Mouse (Mus musculus): ENCODE measurements around the gene Gm15737. TPM values are rescaled to one million over a fixed set of nuclear protein-coding genes. Genes with fewer than 3 reads are reported as not detected.

The Gm15737 gene
- not detected for total RNA-seq (2021)
- long read RNA-seq, experiment 1, result 0 reads
- long read RNA-seq, experiment 2, result 0 reads

DNA sequence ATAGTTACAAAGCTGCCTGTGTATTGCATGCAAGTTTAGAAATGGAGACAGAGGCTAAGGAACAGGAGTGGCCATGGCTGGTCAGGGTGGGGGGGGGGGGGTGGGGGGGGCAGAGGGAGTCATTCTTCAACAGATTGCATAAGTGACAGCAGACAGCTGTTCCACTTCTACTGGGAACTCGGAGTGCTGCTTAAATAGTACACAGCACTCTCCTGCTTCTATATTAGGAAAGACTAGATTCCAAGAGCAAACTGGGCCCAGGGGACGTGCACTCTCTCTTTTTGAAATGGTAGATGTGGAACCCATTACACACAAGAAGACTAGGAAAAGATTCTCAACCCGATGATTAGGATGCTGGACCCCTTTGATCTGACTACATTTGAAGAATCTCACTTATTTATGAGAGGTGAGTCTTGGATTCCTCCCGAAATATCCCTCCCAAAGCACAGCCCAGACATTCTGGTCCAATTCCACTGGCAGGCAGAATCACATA is at the start of gene Gm15737:
Gene Gm15737 (plus strand): TSS at position 269 of the 493 bp plus-strand sequence.
- DNase-seq (ENCODE audit: low spot score in 2 of 2), result peak in 1 of 2 experiments; percentile 33

DNA sequence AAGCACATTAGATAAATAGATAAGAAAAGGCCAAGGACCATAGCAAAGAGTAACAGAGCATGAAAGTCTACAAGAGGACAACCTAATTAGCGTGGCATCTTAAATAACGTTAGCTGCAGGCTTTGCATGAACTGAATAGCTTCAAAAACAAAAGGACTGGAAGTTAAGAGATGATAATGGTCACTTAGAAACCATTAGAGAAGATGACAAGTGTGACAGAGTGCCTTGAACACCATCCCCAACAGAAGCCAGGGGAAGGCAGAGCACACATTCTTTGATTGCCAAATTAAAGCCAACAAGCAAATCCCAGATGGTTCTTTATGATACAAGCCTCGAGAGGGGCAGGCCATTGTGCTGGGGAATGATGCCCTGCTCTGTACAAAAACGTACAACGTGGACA is 47.6 kb upstream of the Gm15737 start:
- no peak for DNase-seq (ENCODE audit: low spot score in 2 of 2)

DNA sequence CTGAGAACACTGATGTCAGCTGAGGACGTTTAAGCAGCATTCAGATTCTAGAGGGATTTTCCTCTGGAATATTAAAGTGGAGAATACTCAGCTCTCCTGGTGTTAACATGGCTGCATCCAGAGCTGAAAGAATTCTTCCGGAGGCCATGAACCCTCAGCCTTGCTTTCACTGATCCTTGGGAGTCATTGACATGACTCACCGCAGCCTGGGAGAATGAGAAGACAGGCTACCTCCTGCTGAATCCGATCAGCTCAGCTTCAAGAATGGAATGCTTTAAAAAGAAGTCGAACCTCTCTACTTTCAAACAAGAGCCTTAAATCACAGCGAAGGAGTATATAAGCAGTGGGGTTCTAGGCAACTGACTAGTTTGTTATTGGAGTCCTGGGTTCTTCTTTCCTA is 47.2 kb upstream of the Gm15737 start:
- no peak for DNase-seq (ENCODE audit: low spot score in 2 of 2)

DNA sequence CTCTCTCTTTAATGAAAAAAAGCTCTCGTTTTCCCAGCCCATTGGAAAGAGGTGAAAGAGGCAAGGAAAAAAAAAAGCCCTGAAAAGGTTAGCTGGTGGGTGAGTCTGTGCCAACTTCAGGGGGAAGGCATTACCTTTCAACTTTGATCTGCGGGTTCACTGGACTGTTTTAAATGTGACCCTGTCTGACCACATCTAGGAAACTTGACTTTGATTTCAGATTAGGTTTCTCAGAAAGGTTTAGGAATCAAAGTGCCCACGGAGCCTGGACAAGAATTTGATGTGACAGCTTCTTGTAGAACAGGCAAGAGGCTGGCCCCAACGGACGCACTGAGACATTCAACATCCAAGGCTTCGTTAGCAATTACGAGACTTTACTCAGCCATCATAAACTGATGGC is 45.2 kb upstream of the Gm15737 start:
- no peak for DNase-seq (ENCODE audit: low spot score in 2 of 2)

DNA sequence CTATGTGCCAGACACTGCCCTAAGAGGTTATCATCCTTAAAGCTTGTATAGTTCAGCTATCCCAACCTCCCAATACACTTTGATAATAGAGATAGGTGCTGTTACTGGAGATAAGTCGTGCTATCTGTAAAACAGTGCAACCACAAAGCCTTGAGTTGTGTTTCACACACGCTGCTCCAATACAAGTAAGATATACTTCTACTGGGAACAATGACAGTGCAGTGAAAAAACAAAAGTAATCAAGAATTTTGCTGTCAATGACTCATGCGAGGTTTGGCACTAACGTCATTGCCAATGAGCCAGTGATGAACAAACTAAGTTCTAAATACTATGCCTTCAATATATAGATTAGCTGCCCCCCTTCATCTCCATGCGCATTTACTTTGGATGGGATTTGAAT is 42.6 kb upstream of the Gm15737 start:
- no peak for DNase-seq (ENCODE audit: low spot score in 2 of 2)

DNA sequence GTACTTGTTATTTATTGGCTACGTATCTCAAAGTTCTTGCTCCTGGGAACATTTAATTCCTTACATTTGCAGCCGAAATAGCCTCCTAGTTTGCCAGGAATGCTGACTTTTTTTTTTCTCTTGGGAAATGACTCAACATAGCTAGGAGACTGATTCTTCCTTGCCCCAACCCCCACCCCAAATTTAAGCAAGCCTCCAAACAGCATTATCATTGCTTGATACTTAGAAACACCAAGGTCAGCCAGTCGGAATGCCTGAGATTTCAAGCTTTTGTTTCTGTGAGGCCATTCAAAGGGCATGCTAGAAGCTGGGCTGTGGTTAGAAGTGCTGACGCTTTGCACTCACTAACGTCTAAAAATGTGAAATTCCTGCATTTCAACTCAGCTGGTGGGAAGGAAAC is 41.8 kb upstream of the Gm15737 start:
- DNase-seq (ENCODE audit: low spot score in 2 of 2), result no peak

DNA sequence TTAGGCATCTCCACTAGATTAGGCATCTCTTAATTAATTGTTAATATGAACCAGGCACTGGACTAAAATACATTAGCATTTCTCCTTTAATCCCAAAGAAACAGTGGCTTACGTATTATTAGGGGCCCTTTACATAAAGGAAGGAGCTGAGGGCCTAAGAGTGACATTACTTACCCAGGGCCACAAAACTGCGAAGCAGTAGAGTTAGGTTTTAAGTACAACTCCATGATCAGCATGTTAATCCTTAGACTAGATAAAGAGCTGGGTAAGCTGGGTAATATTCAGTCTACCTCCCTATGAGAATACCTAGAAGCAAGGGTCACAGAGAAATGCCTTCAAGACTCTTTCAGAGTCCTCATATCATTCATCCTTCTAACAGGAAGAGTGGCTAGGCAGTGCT is 40.0 kb upstream of the Gm15737 start:
- no peak for DNase-seq (ENCODE audit: low spot score in 2 of 2)

DNA sequence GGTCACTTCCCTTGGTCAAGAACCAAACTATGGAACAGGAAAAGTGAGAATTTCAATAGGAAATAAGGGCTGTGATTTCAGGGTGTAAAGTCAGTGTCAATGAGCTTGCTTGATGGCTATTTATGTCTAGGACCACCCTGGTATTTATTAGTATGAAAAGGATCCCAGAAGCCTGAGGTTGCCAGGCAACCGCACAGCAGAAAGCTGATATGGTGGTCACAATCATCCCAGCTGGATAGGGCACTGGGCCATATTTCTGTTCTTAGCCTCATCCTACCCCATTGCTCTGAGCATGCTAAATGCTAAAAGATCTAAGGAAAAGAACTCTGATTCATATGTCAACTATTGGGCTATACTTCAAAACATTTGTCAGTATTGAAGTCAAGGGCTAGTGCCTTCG is 38.1 kb upstream of the Gm15737 start:
- DNase-seq (ENCODE audit: low spot score in 2 of 2), result no peak

DNA sequence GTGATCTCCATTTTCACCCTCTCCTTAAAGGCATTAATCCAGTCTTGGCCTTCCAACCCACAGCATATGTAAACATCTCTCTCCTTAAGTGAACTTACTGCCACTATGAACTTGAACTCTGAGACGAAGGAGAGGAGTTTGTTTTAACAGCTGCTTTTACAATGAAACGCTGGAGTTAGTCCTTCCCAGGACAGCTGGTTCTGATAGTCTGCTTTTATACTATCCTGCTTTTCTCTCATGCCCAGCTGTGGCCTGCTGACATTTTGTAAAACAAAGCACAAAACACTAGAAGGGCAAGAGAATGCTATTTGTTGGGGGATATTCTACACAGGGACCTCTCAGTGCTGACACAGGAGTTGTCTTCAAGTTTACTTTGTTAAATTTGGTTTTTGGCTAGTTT is 27.2 kb upstream of the Gm15737 start:
- DNase-seq (ENCODE audit: low spot score in 2 of 2), result no peak

DNA sequence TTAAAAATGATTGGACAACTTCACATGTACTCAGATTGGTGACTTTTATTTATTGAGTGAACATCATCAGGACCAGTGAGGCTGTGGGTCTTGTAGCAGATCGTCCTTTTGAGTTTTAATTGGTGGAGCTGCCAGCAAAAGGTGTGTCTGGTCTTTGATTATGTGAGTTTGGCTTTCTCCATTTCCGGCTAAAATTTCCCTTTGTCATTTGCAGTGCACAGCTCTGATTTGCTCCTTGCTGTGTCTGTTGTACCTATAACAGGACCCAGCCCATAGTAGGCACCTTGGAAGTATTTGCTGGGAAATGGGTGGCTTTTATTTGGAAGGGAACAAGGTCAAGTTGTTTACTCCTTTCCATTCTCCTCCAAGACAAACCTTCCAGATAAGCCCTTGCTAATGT is 25.7 kb upstream of the Gm15737 start:
- no peak for DNase-seq (ENCODE audit: low spot score in 2 of 2)

DNA sequence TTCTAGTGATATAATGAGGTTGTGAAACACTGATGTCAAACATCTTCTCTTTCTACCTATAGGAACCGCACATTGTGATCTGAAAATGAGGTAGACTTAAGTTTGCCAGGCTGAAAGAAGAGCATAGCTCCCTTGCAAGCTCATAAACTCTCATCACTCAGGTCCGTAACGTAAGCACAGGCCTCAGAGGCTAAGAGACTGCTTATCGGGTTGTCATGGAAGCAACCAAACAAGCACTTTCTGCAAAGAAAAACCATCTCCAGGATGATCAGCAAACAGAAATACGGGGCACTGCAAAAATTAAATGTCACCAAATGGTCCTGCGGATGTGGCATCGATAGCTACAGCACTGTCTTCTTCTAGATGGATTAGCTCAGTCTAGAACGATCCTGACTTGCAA is 23.3 kb upstream of the Gm15737 start:
- no peak for DNase-seq (ENCODE audit: low spot score in 2 of 2)

DNA sequence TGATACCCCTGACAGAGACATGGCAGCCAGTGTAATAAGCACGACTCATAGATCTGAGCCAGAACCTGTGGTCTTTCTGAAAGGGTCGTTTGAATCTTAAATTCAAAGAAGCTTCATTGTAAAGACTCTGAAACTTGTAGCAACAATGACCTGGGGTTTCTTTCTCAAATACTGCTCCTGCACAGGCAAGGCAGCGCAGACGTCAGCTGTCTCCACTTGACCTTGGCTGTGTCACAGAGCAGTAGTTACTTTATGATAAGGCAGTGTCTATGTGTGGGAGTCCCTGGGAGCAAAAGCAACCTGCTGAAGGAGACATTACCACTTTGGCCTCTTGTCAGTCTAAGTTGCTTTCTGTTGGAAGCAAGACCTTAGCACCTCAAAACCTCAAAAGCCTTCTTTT is 22.5 kb upstream of the Gm15737 start:
- DNase-seq (ENCODE audit: low spot score in 2 of 2), result no peak

DNA sequence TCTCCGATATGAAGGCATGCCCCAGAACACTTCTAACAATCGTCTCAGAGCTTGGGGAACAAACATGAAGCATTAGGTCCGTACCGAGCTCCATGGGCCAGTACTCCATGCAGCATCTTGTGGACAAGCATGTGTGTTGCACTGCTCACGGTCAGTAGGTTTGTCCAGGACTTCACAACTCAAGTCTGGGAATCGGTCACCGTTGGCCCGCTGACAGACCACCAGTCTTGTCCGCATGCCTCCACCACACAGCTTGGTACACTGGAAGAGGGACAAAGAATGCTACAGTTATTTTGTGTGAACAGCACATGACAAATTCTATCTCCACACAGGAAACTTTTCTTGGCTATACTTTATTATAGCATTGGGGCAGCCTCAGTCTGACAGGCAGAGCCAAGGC is 19.9 kb upstream of the Gm15737 start:
- no peak for DNase-seq (ENCODE audit: low spot score in 2 of 2)

DNA sequence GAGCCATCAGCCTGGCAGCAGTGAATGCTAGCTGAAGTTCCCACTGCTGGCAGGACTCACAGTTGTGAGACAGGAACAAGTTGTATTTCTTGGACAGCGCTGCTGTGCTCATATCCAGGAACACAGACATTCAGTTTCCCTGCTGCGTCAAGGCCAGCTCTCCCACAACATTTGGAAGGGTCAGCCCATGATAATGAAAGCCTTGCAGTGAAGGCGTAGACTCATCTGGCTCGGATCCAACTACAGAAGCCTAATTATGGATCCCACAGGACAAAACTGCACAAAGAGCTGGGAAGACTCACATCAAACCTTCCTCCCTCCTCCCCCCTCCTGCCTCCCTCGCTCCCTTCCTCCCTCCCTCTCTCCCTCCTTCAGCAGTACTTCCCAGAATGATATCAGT is 18.9 kb upstream of the Gm15737 start:
- DNase-seq (ENCODE audit: low spot score in 2 of 2), result peak; percentile 59 to 64

DNA sequence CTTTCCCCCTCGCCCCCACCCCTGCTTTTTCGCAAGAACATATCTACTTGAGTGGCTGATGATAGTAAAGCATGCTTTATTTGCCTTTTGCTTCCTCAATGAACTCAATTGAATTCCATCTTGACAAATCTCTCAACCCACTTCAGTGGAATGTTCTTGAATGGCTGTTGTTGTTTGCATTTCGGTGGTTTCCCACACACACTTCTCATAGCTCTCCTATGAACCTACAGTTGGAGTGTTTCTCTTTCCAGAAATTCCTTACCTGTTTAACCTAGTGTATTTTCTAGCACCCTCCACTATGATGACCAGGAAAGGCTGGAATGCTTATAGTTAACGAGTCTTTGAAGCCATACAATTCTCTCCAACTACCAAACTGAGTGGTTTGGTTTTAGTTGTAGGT is 14.3 kb upstream of the Gm15737 start:
- DNase-seq (ENCODE audit: low spot score in 2 of 2), result no peak

DNA sequence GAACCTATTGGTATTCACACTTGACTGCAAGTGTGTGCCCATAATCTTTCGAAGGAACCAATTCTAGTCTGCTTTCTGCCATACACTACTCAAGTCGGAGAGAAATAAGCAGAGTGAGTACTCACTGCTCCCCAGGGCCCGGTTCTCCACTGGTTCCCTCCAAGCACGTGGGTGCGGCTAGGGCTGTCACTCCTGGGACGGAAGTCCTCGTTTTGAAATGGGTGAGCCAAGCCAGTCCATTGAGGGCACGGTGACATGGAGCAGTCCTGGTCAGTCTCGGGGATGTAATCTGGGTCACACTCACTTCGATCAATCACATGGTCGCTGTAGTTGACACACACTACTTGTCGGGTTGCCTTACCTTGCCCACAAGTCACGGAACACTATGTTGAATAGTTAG is 11.4 kb upstream of the Gm15737 start:
- DNase-seq (ENCODE audit: low spot score in 2 of 2), result no peak

DNA sequence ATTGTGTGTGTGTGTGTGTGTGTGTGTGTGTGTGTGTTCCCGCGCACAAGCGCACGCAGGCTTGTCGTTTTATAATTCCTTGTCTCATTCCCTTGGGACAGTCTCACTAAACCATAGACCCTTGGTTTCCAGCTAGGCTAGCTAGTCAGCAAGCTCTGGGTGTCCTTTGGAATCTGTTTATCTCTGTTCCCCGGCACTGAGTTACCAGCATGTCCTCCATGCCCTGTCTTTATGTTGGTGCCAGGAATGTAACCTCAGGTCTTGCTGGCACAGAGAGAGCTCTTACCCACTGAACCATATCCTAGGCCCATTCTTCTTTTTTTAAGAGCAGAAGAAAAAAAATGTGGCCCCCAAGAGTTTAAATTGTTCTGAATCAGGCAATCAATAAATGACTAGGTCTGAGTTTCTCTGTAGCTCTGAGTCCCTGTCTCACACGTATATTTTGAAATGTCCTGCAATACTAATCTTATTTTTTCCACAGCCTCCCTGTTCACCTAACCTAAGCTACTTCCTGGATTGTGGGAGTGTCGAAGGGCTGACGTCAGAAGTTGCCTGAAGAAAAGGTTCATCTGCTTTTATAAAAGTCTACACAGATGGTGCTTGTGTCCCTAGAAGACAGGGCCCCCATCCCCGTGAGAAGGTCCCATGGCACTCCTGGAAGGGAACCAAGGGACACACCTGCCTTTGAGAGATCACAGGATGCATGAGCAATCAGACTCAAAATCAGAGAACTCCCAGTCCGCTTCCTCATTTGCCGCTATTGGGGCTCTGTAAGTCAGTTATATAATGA is 10.2 kb upstream of the Gm15737 start:
- no peak for DNase-seq (ENCODE audit: low spot score in 2 of 2)

DNA sequence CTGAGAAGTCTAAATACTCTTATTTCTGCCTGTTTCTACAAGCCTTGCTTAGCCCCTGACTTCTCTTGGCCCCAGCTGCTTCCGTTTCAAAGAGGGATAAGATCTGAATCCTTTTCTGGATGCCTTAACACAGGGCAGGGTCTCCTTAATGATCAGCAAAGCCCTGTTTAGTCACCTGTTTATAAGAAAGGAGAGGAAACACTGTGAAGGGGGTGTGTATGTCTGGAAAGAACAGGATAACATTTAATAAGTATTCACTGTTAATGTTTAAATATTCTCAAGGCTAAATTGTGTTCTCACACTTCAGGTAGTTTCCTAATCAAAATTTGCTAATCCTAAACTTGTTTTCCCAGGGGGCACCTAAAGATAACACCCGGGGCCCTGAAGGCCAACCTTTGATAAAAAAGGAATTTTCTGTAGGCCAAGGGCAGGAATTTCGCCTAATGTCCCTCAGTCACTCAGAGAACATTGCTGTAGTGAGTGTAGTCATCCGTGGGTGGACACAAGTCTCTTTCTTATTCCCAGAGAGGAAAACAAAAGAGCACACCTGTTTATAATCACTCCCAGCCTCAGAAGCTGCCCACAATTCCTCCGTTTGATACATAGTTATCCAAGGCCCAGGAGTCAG is 8.8 kb upstream of the Gm15737 start:
- DNase-seq (ENCODE audit: low spot score in 2 of 2), result no peak

DNA sequence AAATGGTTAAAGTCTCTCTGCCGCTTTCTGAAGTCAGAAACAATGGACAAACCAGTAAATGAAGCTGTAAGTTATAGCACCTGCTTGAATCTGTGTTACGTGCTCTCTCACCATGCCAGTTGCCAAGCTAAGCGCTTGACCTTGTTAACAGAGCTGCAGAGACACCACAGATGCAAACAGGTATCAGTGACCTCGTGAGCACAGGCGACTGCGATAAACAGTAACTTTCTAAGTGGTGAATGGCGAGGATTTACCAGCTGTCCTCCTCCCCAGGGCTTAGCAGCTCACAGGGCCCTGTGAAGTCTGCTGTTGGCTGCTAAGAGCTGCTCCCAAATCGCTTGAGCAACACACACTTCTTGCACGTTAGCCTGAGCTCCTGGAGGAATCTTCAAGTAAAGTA is 6.6 kb upstream of the Gm15737 start:
- no peak for DNase-seq (ENCODE audit: low spot score in 2 of 2)

DNA sequence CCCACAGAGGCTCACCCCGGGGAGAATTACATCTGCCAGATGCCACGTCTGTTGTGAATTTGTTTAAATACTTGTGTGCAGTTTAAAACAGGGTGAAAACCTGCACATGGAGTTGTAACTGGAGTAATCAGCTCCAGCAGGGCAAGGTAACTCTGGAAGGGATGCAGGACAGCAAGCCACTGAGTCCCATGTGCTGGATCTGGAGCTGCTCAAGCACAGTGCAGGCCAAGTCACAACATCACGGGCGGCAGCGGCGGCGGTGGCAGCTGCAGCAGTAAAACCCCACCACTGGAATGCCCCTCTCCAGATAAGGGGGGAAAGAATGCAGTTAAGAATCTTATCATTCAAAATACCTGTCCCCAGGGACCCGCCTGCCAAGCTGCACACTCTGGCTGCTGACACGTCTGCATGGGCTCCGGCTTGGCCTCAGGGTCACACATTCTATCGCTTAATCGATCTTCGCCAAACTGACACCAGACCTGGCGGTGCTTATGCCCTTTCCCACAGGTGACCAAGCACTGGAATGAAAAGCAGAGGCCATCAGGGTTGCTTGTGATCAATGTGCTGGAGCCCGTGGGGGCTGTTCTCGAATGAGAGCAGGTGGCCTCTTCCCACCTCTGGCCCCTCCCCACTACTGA is 544 bp downstream of the Gm15737 start:
- DNase-seq (ENCODE audit: low spot score in 2 of 2), result peak in 1 of 2 experiments; percentile 16

DNA sequence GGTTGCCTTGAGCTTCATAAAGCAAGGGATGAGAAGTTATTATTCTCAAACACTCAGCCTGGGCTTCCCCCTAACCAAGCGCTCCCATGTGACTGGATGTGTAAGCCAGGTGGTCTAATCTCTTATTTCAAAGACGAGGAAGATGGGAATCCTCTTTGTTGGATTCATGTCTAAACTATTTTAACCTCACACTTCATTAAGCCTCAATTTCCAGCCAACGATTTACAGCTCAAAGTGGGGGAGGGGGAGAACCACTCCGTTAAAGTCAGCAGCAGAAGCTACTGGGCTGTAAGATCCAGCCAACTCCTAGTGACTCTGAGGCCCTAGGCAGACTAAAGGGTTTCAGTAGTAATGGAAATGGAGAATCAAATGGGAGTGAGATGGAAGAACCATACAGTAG is 2.7 kb downstream of the Gm15737 start:
- no peak for DNase-seq (ENCODE audit: low spot score in 2 of 2)

DNA sequence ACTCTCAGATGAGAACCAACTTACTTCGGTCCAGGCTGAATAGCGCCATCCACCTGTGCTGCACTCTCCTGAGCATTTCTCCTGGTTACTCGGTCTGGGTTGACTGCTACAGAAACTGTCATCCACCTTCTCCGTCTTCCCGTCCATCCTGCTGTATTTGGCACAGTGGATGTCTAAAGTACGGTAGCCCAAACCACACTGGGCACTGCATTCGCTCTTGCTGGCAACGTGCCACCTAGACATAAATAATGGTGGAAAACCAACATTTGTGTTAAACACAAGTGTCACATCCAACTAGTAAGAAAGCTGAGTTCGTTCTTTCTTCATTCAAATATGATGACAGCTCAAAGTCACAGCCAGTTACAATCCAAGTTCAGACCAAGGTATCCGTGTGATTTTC is 3.6 kb downstream of the Gm15737 start:
- DNase-seq (ENCODE audit: low spot score in 2 of 2), result no peak

All from left cerebral cortex, adult 18-20 months (tissue).